Mouse (Mus musculus) urinary bladder, adult 18-20 months (tissue): ENCODE measurements around the gene Cdc14b.

ENCODE experiments used
- DNase-seq, 2 experiments: peaks; one replicate each; pipeline ENCODE4 v3.0.0; 2022; ENCODE audit warnings: low spot score in 2 of 2, mixed read lengths in 2 of 2

Cdc14b gene

GRCm38 (mm10) chr13:64178746-64179652 lies 96.1 kb downstream of the Cdc14b start:
- DNase-seq: no peak

GRCm38 (mm10) chr13:64178000-64178399 lies 97.1 kb downstream of the Cdc14b start:
- DNase-seq: no peak

GRCm38 (mm10) chr13:64169746-64170145 lies 105.3 kb downstream of the Cdc14b start:
- no peak for DNase-seq

- DNase-seq: no peak
Observed at GRCm38 (mm10) chr13:64163147-64163715, 111.9 kb downstream of the Cdc14b start.

GRCm38 (mm10) chr13:64162626-64163025 lies 112.5 kb downstream of the Cdc14b start:
- no peak for DNase-seq

GRCm38 (mm10) chr13:64161916-64162611 lies 113.0 kb downstream of the Cdc14b start:
- no peak for DNase-seq

- peak; percentile 93 to 98 for DNase-seq
Observed at GRCm38 (mm10) chr13:64161548-64161915, 113.6 kb downstream of the Cdc14b start, which contains the start of gene Habp4. Gene Habp4, plus strand, starts transcription at chr13:64161824.

- DNase-seq: no peak
Observed at GRCm38 (mm10) chr13:64156966-64157365, 118.1 kb downstream of the Cdc14b start.

- no peak for DNase-seq
Observed at GRCm38 (mm10) chr13:64155171-64155571, 119.9 kb downstream of the Cdc14b start.

- DNase-seq: no peak
Observed at GRCm38 (mm10) chr13:64154651-64155050, 120.4 kb downstream of the Cdc14b start.

GRCm38 (mm10) chr13:64153751-64154267 lies 121.3 kb downstream of the Cdc14b start:
- peak; percentile 53 to 57 for DNase-seq

GRCm38 (mm10) chr13:64153083-64153682 lies 121.9 kb downstream of the Cdc14b start, which contains the start of gene Zfp367:
Gene Zfp367, minus strand, starts transcription at chr13:64153202.
- peak; percentile 90 to 99 for DNase-seq

- no peak for DNase-seq
Observed at GRCm38 (mm10) chr13:64152671-64153082, 122.4 kb downstream of the Cdc14b start.

- DNase-seq: peak; percentile 75 to 78
Observed at GRCm38 (mm10) chr13:64152241-64152669, 122.8 kb downstream of the Cdc14b start.

GRCm38 (mm10) chr13:64150121-64150520 lies 125.0 kb downstream of the Cdc14b start:
- DNase-seq: no peak
